In genomic region chr8:11383379-11383778, GRCm38 (mm10) we compare ENCODE assay signal across 16 mouse cellular contexts.
DNase-seq lines count a peak whose midpoint lies in the region; ATAC-seq and TF ChIP-seq lines count a peak whose summit lies in the region.
"Had no signal": no experiment of that assay in that cellular context is flagged by ENCODE, and none has a peak within 500 bp of the region (broad histone marks: within the 10 kb centered on the region; RNA-seq: fewer than 3 reads in every experiment).

No protein-coding gene starts in this region.

- H3K9me3 ChIP-seq in heart, embryonic 12.5 days (replicated peaks), result no peaks in the 10 kb centered on the region
- no peaks in the 10 kb centered on the region for H3K9me3 ChIP-seq in lung, embryonic 16.5 days (ENCODE audit: control insufficient read depth, low read length)
- H3K9me3 ChIP-seq in heart, embryonic 15.5 days (replicated peaks), result no peaks in the 10 kb centered on the region
- no peaks in the 10 kb centered on the region for H3K9me3 ChIP-seq in stomach, embryonic 16.5 days (replicated peaks; ENCODE audit: control insufficient read depth, low read length)
- no peaks in the 10 kb centered on the region for H3K9me3 ChIP-seq in hindbrain, embryonic 16.5 days (ENCODE audit: control insufficient read depth, low read length)
- H3K9me3 ChIP-seq: embryonic facial prominence, embryonic 13.5 days; forebrain, embryonic 13.5 days; liver, embryonic 12.5 days had no signal

- WGBS in heart, embryonic 12.5 days, result 23% methylated on average over 3 of the region's 3 CpGs
- 72% methylated on average over 3 of the region's 3 CpGs for WGBS in lung, embryonic 16.5 days
- WGBS in lung, adult 2 months, result 56% methylated on average over 3 of the region's 3 CpGs
- WGBS in heart, embryonic 15.5 days, result 35% methylated on average over 3 of the region's 3 CpGs
- 61% methylated on average over 3 of the region's 3 CpGs for WGBS in stomach, embryonic 16.5 days
- 69% methylated on average over 3 of the region's 3 CpGs for WGBS in hindbrain, embryonic 16.5 days

- no peak overlapping the region for H3K4me2 ChIP-seq in heart, embryonic 12.5 days
- no peak overlapping the region for H3K4me2 ChIP-seq in lung, embryonic 16.5 days (ENCODE audit: low read depth, low read length)
- no peak overlapping the region for H3K4me2 ChIP-seq in heart, embryonic 15.5 days
- H3K4me2 ChIP-seq in stomach, embryonic 16.5 days (ENCODE audit: low read depth, low read length), result no peak overlapping the region
- H3K4me2 ChIP-seq in hindbrain, embryonic 16.5 days (ENCODE audit: low read length), result no peak overlapping the region
- H3K4me2 ChIP-seq: embryonic facial prominence, embryonic 13.5 days; forebrain, embryonic 13.5 days; liver, embryonic 12.5 days; midbrain, embryonic 11.5 days had no signal

- DNase-seq in heart, adult 8-10 months (ENCODE audit: low spot score), result no peak
- no peak for DNase-seq in lung, adult 2 months
- DNase-seq in adrenal gland, adult (ENCODE audit: inconsistent age in 2 of 2, low spot score in 1 of 2), result no peak
- DNase-seq: adrenal gland, adult 8-10 months; kidney, postnatal 10 days; thymus, adult 18-20 months had no signal

- H3K9ac ChIP-seq in heart, embryonic 12.5 days, result no peak overlapping the region
- no peak overlapping the region for H3K9ac ChIP-seq in lung, embryonic 16.5 days (ENCODE audit: low read length)
- H3K9ac ChIP-seq in heart, embryonic 15.5 days, result no peak overlapping the region
- no peak overlapping the region for H3K9ac ChIP-seq in stomach, embryonic 16.5 days (ENCODE audit: low read length)
- no peak overlapping the region for H3K9ac ChIP-seq in hindbrain, embryonic 16.5 days (ENCODE audit: low read depth, low read length)
- H3K9ac ChIP-seq: embryonic facial prominence, embryonic 13.5 days; forebrain, embryonic 13.5 days; liver, embryonic 12.5 days had no signal

- H3K4me3 ChIP-seq in heart, embryonic 12.5 days, result no peak overlapping the region
- no peak overlapping the region for H3K4me3 ChIP-seq in lung, embryonic 16.5 days (ENCODE audit: low read length)
- no peak overlapping the region for H3K4me3 ChIP-seq in lung, adult 2 months (replicated peaks; ENCODE audit: extremely low read depth, low read depth, low read length)
- no peak overlapping the region for H3K4me3 ChIP-seq in heart, embryonic 15.5 days
- H3K4me3 ChIP-seq in stomach, embryonic 16.5 days (replicated peaks; ENCODE audit: low read length), result no peak overlapping the region
- no peak overlapping the region for H3K4me3 ChIP-seq in hindbrain, embryonic 16.5 days (ENCODE audit: low read length)
- H3K4me3 ChIP-seq: embryonic facial prominence, embryonic 13.5 days; forebrain, embryonic 13.5 days; liver, embryonic 12.5 days had no signal

- H3K27me3 ChIP-seq in heart, embryonic 12.5 days (replicated peaks), result no peaks in the 10 kb centered on the region
- no peaks in the 10 kb centered on the region for H3K27me3 ChIP-seq in lung, embryonic 16.5 days (ENCODE audit: control insufficient read depth, insufficient read depth, low read depth, low read length)
- no peaks in the 10 kb centered on the region for H3K27me3 ChIP-seq in heart, embryonic 15.5 days
- no peaks in the 10 kb centered on the region for H3K27me3 ChIP-seq in stomach, embryonic 16.5 days (ENCODE audit: control insufficient read depth, insufficient read depth, low read length)
- H3K27me3 ChIP-seq in hindbrain, embryonic 16.5 days (replicated peaks; ENCODE audit: control insufficient read depth, insufficient read depth, low read length), result no peaks in the 10 kb centered on the region
- H3K27me3 ChIP-seq: embryonic facial prominence, embryonic 13.5 days; forebrain, embryonic 13.5 days had no signal

- no peak for ATAC-seq in heart, embryonic 12.5 days (ENCODE audit: insufficient number of reproducible peaks, low FRiP score)
- ATAC-seq in lung, embryonic 16.5 days (ENCODE audit: low read depth), result no peak
- ATAC-seq in heart, embryonic 15.5 days (replicated peaks; ENCODE audit: insufficient number of reproducible peaks, insufficient read depth, low FRiP score, low read depth), result no peak
- ATAC-seq in stomach, embryonic 16.5 days (ENCODE audit: insufficient read depth, low FRiP score), result no peak
- ATAC-seq in hindbrain, embryonic 16.5 days, result no peak
- ATAC-seq: forebrain, embryonic 13.5 days; inflammation-experienced regulatory T-cells, adult 6 months; liver, embryonic 12.5 days had no signal

- H3K27ac ChIP-seq in heart, embryonic 12.5 days (ENCODE audit: poor library complexity, severe bottlenecking), result peak overlapping the region; percentile 79
- peak overlapping the region; percentile 84 for H3K27ac ChIP-seq in lung, embryonic 16.5 days (ENCODE audit: low read length)
- H3K27ac ChIP-seq in heart, embryonic 15.5 days, result peak overlapping the region; percentile 77
- peak overlapping the region; percentile 72 for H3K27ac ChIP-seq in stomach, embryonic 16.5 days (ENCODE audit: low read length)
- no peak overlapping the region for H3K27ac ChIP-seq in hindbrain, embryonic 16.5 days (ENCODE audit: low read depth, low read length)
- H3K27ac ChIP-seq: embryonic facial prominence, embryonic 13.5 days; forebrain, embryonic 13.5 days; liver, embryonic 12.5 days had no signal

- TF ChIP-seq POLR2A in lung, adult 2 months (IDR thresholded peaks at IDR 0.05; ENCODE audit: borderline replicate concordance, extremely low read depth, low read depth, low read length), result no peak

- no peaks in the 10 kb centered on the region for H3K36me3 ChIP-seq in heart, embryonic 12.5 days
- H3K36me3 ChIP-seq in lung, embryonic 16.5 days (ENCODE audit: control insufficient read depth, insufficient read depth, low read length), result no peaks in the 10 kb centered on the region
- H3K36me3 ChIP-seq in heart, embryonic 15.5 days, result no peaks in the 10 kb centered on the region
- H3K36me3 ChIP-seq in stomach, embryonic 16.5 days (ENCODE audit: control insufficient read depth, insufficient read depth, low read length), result no peaks in the 10 kb centered on the region
- H3K36me3 ChIP-seq in hindbrain, embryonic 16.5 days (ENCODE audit: control insufficient read depth, insufficient read depth, low read length), result no peaks in the 10 kb centered on the region
- H3K36me3 ChIP-seq: embryonic facial prominence, embryonic 13.5 days; liver, embryonic 12.5 days had no signal

- no peak for TF ChIP-seq CTCF in lung, adult 2 months (IDR thresholded peaks at IDR 0.05; ENCODE audit: insufficient read depth, low read length)

- H3K4me1 ChIP-seq in heart, embryonic 12.5 days (replicated peaks), result peaks cover 66% of the 10 kb centered on the region
- H3K4me1 ChIP-seq in lung, embryonic 16.5 days (replicated peaks; ENCODE audit: control insufficient read depth, insufficient read depth, low read length), result peaks cover 47% of the 10 kb centered on the region
- H3K4me1 ChIP-seq in lung, adult 2 months (ENCODE audit: control insufficient read depth, insufficient read depth, low read length), result peaks cover 27% of the 10 kb centered on the region
- H3K4me1 ChIP-seq in heart, embryonic 15.5 days (replicated peaks), result peaks cover 84% of the 10 kb centered on the region
- peaks cover 28% of the 10 kb centered on the region for H3K4me1 ChIP-seq in stomach, embryonic 16.5 days (ENCODE audit: control insufficient read depth, insufficient read depth, low read length)
- H3K4me1 ChIP-seq in hindbrain, embryonic 16.5 days (ENCODE audit: control insufficient read depth, insufficient read depth, low read depth, low read length), result peaks cover 13% of the 10 kb centered on the region
- H3K4me1 ChIP-seq: liver, embryonic 12.5 days had no signal
